Mouse (Mus musculus) ES-Bruce4 (cell line): Measurements from ENCODE around the gene Itga9.

Experiments used
- CTCF ChIP-seq: IDR thresholded peaks from one replicate; pipeline ENCODE4 v1.8.1; 2011; ENCODE audit warnings: low read depth, low read length
- EP300 ChIP-seq: IDR thresholded peaks from 2 replicates; pipeline ENCODE4 v1.6.1; 2011; ENCODE audit warnings: low read depth, low read length; ENCODE audit not compliant: insufficient read depth
- POLR2A ChIP-seq: IDR thresholded peaks from one replicate; pipeline ENCODE4 v1.8.1; 2011; ENCODE audit warnings: low read length; ENCODE audit not compliant: insufficient read depth

DNA sequence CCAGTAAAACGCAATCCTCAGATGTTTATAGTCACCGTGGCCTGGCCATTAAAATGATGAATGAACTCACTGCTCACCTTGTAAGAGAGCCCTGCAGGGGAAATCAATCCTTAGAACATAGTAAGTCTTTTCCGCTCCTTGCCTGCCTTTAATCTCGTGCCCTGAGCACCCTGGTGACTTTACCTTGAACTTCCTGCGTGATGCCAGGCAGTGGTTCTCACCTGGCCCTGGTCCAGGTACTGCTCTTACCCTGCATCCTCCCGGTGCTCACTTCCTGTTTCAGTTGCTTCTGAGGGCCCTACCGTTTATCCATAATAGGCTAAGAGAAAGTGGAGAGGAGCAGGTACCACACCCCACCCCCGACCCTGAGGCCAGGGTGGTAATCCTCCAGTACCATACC is 208.0 kb downstream of the Itga9 start:
- TF ChIP-seq POLR2A: no peak
- no peak for TF ChIP-seq CTCF
- TF ChIP-seq EP300: no peak
